Mouse (Mus musculus): ENCODE results near the gene Srrm4.

GRCm38 (mm10) chr5:116486135-116486534 is 105.5 kb downstream of the Srrm4 start:
- TF ChIP-seq CTCF (IDR thresholded peaks at IDR 0.05; ENCODE audit: insufficient read depth, low read depth, low read length) (no peak), POLR2A (IDR thresholded peaks at IDR 0.05; ENCODE audit: insufficient read depth, low read depth, low read length) (no peak)
